Mouse (Mus musculus) CH12.LX (cell line): ENCODE data around the gene Hist1h3f.

Source experiments
- BHLHE40 ChIP-seq: IDR thresholded peaks from 2 replicates; pipeline ENCODE4 v1.6.1; 2011; ENCODE audit warnings: mild to moderate bottlenecking, low read depth, low read length, improper control_type of control experiment
- CHD1 ChIP-seq: IDR thresholded peaks from 2 replicates; pipeline ENCODE4 v1.6.1; 2012; ENCODE audit warnings: low read depth, low read length, improper control_type of control experiment, inconsistent platforms
- CHD2 ChIP-seq: IDR thresholded peaks from 2 replicates; pipeline ENCODE4 v1.6.1; 2011; ENCODE audit warnings: low read length, improper control_type of control experiment
- CTCF ChIP-seq, 2 experiments: IDR thresholded peaks in 1 of 2; conservative IDR thresholded peaks in 1 of 2; 2 replicates each; pipeline ENCODE4 v1.5.1; 2011 to 2012; ENCODE audit warnings: low read depth in 2 of 2, low read length in 2 of 2, improper control_type of control experiment in 1 of 2, inconsistent platforms in 1 of 2, mild to moderate bottlenecking in 1 of 2, moderate library complexity in 1 of 2
- E2F4 ChIP-seq: IDR thresholded peaks from 2 replicates; pipeline ENCODE4 v1.6.1; 2011; ENCODE audit warnings: low read depth, low read length, improper control_type of control experiment; ENCODE audit not compliant: insufficient replicate concordance
- ELF1 ChIP-seq: IDR thresholded peaks from 2 replicates; pipeline ENCODE4 v1.6.1; 2014; ENCODE audit warnings: low read depth, mild to moderate bottlenecking, inconsistent platforms, low read length, improper control_type of control experiment
- HCFC1 ChIP-seq: IDR thresholded peaks from 2 replicates; pipeline ENCODE4 v1.6.1; 2012; ENCODE audit warnings: low read depth, mild to moderate bottlenecking, inconsistent platforms, low read length, improper control_type of control experiment
- JUN ChIP-seq: IDR thresholded peaks from 2 replicates; pipeline ENCODE4 v1.6.1; 2011; ENCODE audit warnings: low read depth, mild to moderate bottlenecking, low read length, improper control_type of control experiment, moderate library complexity; ENCODE audit not compliant: insufficient read depth
- MAX ChIP-seq: IDR thresholded peaks from 2 replicates; pipeline ENCODE4 v1.6.1; 2011; ENCODE audit warnings: low read length, improper control_type of control experiment
- MXI1 ChIP-seq: IDR thresholded peaks from 2 replicates; pipeline ENCODE4 v1.6.1; 2011; ENCODE audit warnings: mild to moderate bottlenecking, low read depth, low read length, improper control_type of control experiment
- POLR2A ChIP-seq: IDR thresholded peaks from 2 replicates; pipeline ENCODE4 v1.6.1; 2011; ENCODE audit warnings: low read depth, mild to moderate bottlenecking, improper control_type of control experiment, low read length
- SMC3 ChIP-seq: IDR thresholded peaks from 2 replicates; pipeline ENCODE4 v1.6.1; 2011; ENCODE audit warnings: low read depth, low read length, improper control_type of control experiment
- TBP ChIP-seq: conservative IDR thresholded peaks from 2 replicates; pipeline ENCODE4 v1.6.1; 2011; ENCODE audit warnings: low read depth, low read length, improper control_type of control experiment
- ZC3H11A ChIP-seq: IDR thresholded peaks from 2 replicates; pipeline ENCODE4 v1.6.1; 2012; ENCODE audit warnings: low read depth, mild to moderate bottlenecking, inconsistent platforms, low read length, improper control_type of control experiment

DNA sequence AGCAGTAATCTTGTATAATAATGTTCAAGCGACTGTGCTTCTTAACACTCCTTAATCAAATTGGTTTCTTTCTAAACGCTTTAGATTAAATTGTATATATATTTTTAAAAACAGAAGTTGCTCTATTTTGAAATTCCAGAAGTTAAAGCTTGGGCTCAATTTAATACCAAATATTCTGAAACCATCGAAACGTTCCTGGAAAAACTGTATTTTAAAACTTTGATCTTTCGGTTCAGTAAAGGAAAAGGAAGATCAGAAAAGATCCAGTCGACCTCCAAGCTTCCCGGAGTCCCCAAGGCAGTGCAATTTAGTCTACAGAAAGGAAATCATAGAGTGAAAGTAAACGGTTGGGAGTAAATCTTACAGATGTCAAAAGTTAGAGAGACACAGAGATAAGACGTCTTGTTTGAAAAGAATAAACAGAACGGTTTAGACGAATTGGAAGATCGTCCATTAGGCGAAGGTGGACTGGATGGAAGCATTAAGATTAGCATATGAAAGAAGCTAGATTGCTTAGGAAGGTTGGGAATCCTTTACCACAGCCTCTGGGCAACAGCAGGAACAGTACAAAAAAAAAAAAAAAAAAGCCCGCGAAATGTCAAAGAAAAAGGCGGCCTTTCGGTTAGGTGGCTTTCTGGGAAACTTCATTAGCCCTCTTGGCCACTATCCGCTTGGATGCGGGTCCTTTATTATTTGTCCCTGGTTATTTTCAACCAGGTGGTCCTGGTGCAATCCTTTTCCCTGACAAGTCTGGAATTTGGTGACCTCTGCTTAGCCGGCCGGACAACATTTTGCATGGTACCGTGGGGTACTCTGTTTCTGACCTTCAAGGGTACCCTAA, 42.5 kb downstream of the Hist1h3f start:
- TF ChIP-seq JUN, result no peak
- TF ChIP-seq ELF1, result no peak
- TF ChIP-seq CTCF (conservative IDR thresholded peaks at IDR 0.05 in 1 of 2, IDR thresholded peaks at IDR 0.05 in 1 of 2; ENCODE audit: low read depth in 2 of 2, low read length in 2 of 2), result no peak
- no peak for TF ChIP-seq MAX
- no peak for TF ChIP-seq ZC3H11A
- TF ChIP-seq TBP, result 0 out of 2 replicates have a peak, but pooled peaks have one; percentile 16
- no peak for TF ChIP-seq CHD2
- no peak for TF ChIP-seq HCFC1
- no peak for TF ChIP-seq CHD1
- TF ChIP-seq E2F4, result peak; percentile 93; the same call in 1 of the 2 replicates
- TF ChIP-seq SMC3, result no peak
- no peak for TF ChIP-seq POLR2A
- TF ChIP-seq MXI1, result no peak
- no peak for TF ChIP-seq BHLHE40
